Comparison of ENCODE assay signal across 14 mouse cellular contexts in genomic region chr2:132696519-132696918, GRCm38 (mm10). TPM values are rescaled to one million over a fixed set of nuclear protein-coding genes. Genes with fewer than 3 reads are reported as not detected.
DNase-seq lines count a peak whose midpoint lies in the region; ATAC-seq lines count a peak whose summit lies in the region.
"Had no signal": no experiment of that assay in that cellular context is flagged by ENCODE, and none has a peak within 500 bp of the region (broad histone marks: within the 10 kb centered on the region; RNA-seq: fewer than 3 reads in every experiment).

No protein-coding gene starts in this region.

- H3K4me2 ChIP-seq in lung, embryonic 16.5 days (ENCODE audit: low read depth, low read length) = no peak overlapping the region
- H3K4me2 ChIP-seq in liver, embryonic 16.5 days (ENCODE audit: low read depth, low read length) = 0 out of 2 replicates have a peak overlapping the region, but pooled peaks have one; percentile 1
- H3K4me2 ChIP-seq: limb, embryonic 13.5 days; midbrain, embryonic 12.5 days; neural tube, embryonic 12.5 days; stomach, embryonic 15.5 days had no signal

- peak overlapping the region; percentile 14; the same call in 1 of the 2 replicates for H3K27ac ChIP-seq in lung, embryonic 16.5 days (ENCODE audit: low read length)
- peak overlapping the region; percentile 47; the same call in 1 of the 2 replicates for H3K27ac ChIP-seq in heart, embryonic 10.5 days
- peak overlapping the region; percentile 89 for H3K27ac ChIP-seq in liver, embryonic 16.5 days (ENCODE audit: low read length)
- H3K27ac ChIP-seq: embryonic facial prominence, embryonic 10.5 days; limb, embryonic 13.5 days; midbrain, embryonic 12.5 days; neural tube, embryonic 12.5 days; stomach, embryonic 15.5 days had no signal

- H3K4me3 ChIP-seq in lung, embryonic 16.5 days (ENCODE audit: low read length) = no peak overlapping the region
- H3K4me3 ChIP-seq in heart, embryonic 10.5 days = no peak overlapping the region
- no peak overlapping the region for H3K4me3 ChIP-seq in liver, embryonic 16.5 days (ENCODE audit: low read depth, low read length)
- H3K4me3 ChIP-seq: embryonic facial prominence, embryonic 10.5 days; limb, embryonic 13.5 days; midbrain, embryonic 12.5 days; neural tube, embryonic 12.5 days; stomach, embryonic 15.5 days had no signal

- H3K4me1 ChIP-seq in lung, embryonic 16.5 days (replicated peaks; ENCODE audit: control insufficient read depth, insufficient read depth, low read length) = no peaks in the 10 kb centered on the region; the same call in 1 of the 2 replicates
- H3K4me1 ChIP-seq in heart, embryonic 10.5 days = peaks cover 37% of the 10 kb centered on the region
- peaks cover 58% of the 10 kb centered on the region for H3K4me1 ChIP-seq in liver, embryonic 16.5 days (ENCODE audit: control insufficient read depth, low read depth, low read length)
- H3K4me1 ChIP-seq: midbrain, embryonic 12.5 days; neural tube, embryonic 12.5 days; stomach, embryonic 15.5 days had no signal

- ATAC-seq in lung, embryonic 16.5 days (ENCODE audit: low read depth) = no peak
- ATAC-seq in liver, embryonic 16.5 days (ENCODE audit: low read depth) = no peak

- no peak overlapping the region for H3K9ac ChIP-seq in lung, embryonic 16.5 days (ENCODE audit: low read length)
- peak overlapping the region; percentile 8 for H3K9ac ChIP-seq in liver, embryonic 16.5 days (ENCODE audit: low read depth, low read length)
- H3K9ac ChIP-seq: limb, embryonic 13.5 days; midbrain, embryonic 12.5 days; neural tube, embryonic 12.5 days; stomach, embryonic 15.5 days had no signal

- DNase-seq in heart, adult 11 months = peak; percentile 95
- DNase-seq in heart, postnatal 25 days (ENCODE audit: low spot score) = no peak
- no peak for DNase-seq in lung, postnatal 25 days (ENCODE audit: low spot score)
- no peak for DNase-seq in heart, embryonic 10.5 days (ENCODE audit: low spot score)
- DNase-seq in kidney, adult 11 months = no peak
- DNase-seq in cerebellum, postnatal 4 days (ENCODE audit: low spot score in 2 of 2) = no peak
- DNase-seq: cerebellum, adult 11-12 months had no signal

- no peaks in the 10 kb centered on the region for H3K9me3 ChIP-seq in lung, embryonic 16.5 days (ENCODE audit: control insufficient read depth, low read length)
- H3K9me3 ChIP-seq in heart, embryonic 10.5 days = no peaks in the 10 kb centered on the region
- H3K9me3 ChIP-seq in liver, embryonic 16.5 days (replicated peaks; ENCODE audit: control insufficient read depth, low read length) = no peaks in the 10 kb centered on the region
- H3K9me3 ChIP-seq: embryonic facial prominence, embryonic 10.5 days; limb, embryonic 13.5 days; midbrain, embryonic 12.5 days; neural tube, embryonic 12.5 days; stomach, embryonic 15.5 days had no signal

- intact Hi-C loops in heart, postnatal 25 days (cut with DNase I) = no loop called here

- no peaks in the 10 kb centered on the region for H3K27me3 ChIP-seq in lung, embryonic 16.5 days (ENCODE audit: control insufficient read depth, insufficient read depth, low read depth, low read length)
- H3K27me3 ChIP-seq in heart, embryonic 10.5 days (ENCODE audit: insufficient read depth, poor library complexity, severe bottlenecking) = no peaks in the 10 kb centered on the region
- H3K27me3 ChIP-seq in liver, embryonic 16.5 days (ENCODE audit: control insufficient read depth, insufficient read depth, low read depth, low read length) = no peaks in the 10 kb centered on the region
- H3K27me3 ChIP-seq: limb, embryonic 13.5 days; midbrain, embryonic 12.5 days; neural tube, embryonic 12.5 days; stomach, embryonic 15.5 days had no signal

- 84% methylated on average over 5 of the region's 5 CpGs for whole genome bisulfite sequencing in lung, embryonic 16.5 days
- 84% methylated on average over 5 of the region's 5 CpGs for WGBS in heart, embryonic 10.5 days
- WGBS in liver, embryonic 16.5 days (ENCODE audit: insufficient replicate concordance) = 81% methylated on average over 5 of the region's 5 CpGs

- H3K36me3 ChIP-seq in lung, embryonic 16.5 days (ENCODE audit: control insufficient read depth, insufficient read depth, low read length) = no peaks in the 10 kb centered on the region
- H3K36me3 ChIP-seq in heart, embryonic 10.5 days = 0 out of 2 replicates have a peak, but pooled peaks cover 9% of the 10 kb centered on the region
- no peaks in the 10 kb centered on the region for H3K36me3 ChIP-seq in liver, embryonic 16.5 days (ENCODE audit: control insufficient read depth, insufficient read depth)
- H3K36me3 ChIP-seq: neural tube, embryonic 12.5 days; stomach, embryonic 15.5 days had no signal

RNA-seq across cellular contexts. Expression of gene Shld1, which starts 9.8 kb away (rescaled TPM):
- total RNA-seq in heart, postnatal 25 days (2021) = 10 to 100 TPM; 41.5 to 55.2 TPM
- 13.4 and 15.5 TPM in 2 replicates for polyA plus RNA-seq in lung, embryonic 16.5 days (2015; fragmentation: Nextera tagmentation; extraction: Ambion mirVana)
- polyA plus RNA-seq in heart, embryonic 10.5 days (2016; fragmentation: Nextera tagmentation; extraction: Ambion mirVana) = 14.2 and 15.9 TPM in 2 replicates
- 9.8 and 10.4 TPM in 2 replicates for polyA plus RNA-seq in liver, embryonic 16.5 days (2015; fragmentation: Nextera tagmentation; extraction: Ambion mirVana)

Comparison
In these comparisons a context has a peak if more than half of its experiments do, and no peak if none do; other contexts are left out.
1. H3K27ac ChIP-seq: peak in every context shown above with its lines; median percentile 89 in liver, embryonic 16.5 days; 47 in heart, embryonic 10.5 days; 14 in lung, embryonic 16.5 days.